Comparison of ENCODE assay signal across 22 mouse cellular contexts in the genomic region with DNA sequence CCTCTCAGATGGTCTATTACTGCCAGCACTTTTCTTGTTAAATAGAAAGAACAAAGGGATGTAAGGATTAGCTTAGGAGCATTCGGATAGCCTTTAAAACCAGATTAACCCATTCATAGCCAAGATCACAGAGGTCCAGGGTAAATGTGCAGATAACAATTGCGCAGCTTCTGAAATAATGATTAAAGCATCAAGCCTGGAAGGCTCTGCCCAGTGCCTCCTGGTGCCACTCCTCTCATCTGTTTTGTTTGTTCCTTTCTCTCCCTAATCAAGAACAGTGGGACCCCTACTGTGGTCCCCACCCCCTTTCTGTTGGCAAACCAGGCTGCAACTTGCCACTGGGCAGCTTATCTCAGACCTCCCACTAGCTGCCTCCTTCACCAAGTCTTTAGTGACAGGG.
DNase-seq lines count a peak whose midpoint lies in the region; ATAC-seq and TF ChIP-seq lines count a peak whose summit lies in the region.
"Had no signal": no experiment of that assay in that cellular context is flagged by ENCODE, and none has a peak within 500 bp of the region (broad histone marks: within the 10 kb centered on the region; RNA-seq: fewer than 3 reads in every experiment).

No protein-coding gene starts in this region.

- no peaks in the 10 kb centered on the region for H3K27me3 ChIP-seq in forebrain, embryonic 16.5 days (replicated peaks; ENCODE audit: control insufficient read depth, insufficient read depth, low read length)
- 0 out of 2 replicates have a peak, but pooled peaks cover 3% of the 10 kb centered on the region for H3K27me3 ChIP-seq in midbrain, embryonic 13.5 days
- H3K27me3 ChIP-seq: heart, embryonic 15.5 days; kidney, embryonic 15.5 days; liver, embryonic 12.5 days had no signal

- peaks cover 12% of the 10 kb centered on the region for H3K4me1 ChIP-seq in forebrain, embryonic 16.5 days (replicated peaks; ENCODE audit: control insufficient read depth, insufficient read depth, low read length)
- H3K4me1 ChIP-seq in midbrain, embryonic 13.5 days (replicated peaks), result peaks cover 20% of the 10 kb centered on the region
- H3K4me1 ChIP-seq: kidney, embryonic 15.5 days; liver, embryonic 12.5 days had no signal

- DNase-seq in layer of hippocampus, adult 2 months (ENCODE audit: low spot score in 2 of 2), result no peak
- no peak for DNase-seq in layer of hippocampus, adult 18-20 months (ENCODE audit: low spot score in 2 of 2)
- DNase-seq in frontal cortex, postnatal 14 days (ENCODE audit: low spot score in 2 of 2), result no peak
- DNase-seq in ovary, postnatal 10 days (ENCODE audit: low spot score), result no peak
- DNase-seq in thymus, postnatal 0 days (ENCODE audit: low spot score), result no peak
- DNase-seq: adrenal gland, adult 8-10 months; cerebellum, adult 9-10 months; gastrocnemius, postnatal 14 days; heart, adult 2 months; heart, postnatal 4 days; kidney, postnatal 4 days; lung, adult 2 months; right cerebral cortex, postnatal 14 days; spleen, adult 18-20 months had no signal

- no peaks in the 10 kb centered on the region for H3K9me3 ChIP-seq in forebrain, embryonic 16.5 days (ENCODE audit: control insufficient read depth, low read length)
- no peaks in the 10 kb centered on the region for H3K9me3 ChIP-seq in midbrain, embryonic 13.5 days
- H3K9me3 ChIP-seq: embryonic facial prominence, embryonic 10.5 days; heart, embryonic 15.5 days; kidney, embryonic 15.5 days; limb, embryonic 12.5 days; liver, embryonic 12.5 days had no signal

- no peak overlapping the region; the same call in 1 of the 2 replicates for H3K4me3 ChIP-seq in layer of hippocampus, adult 2 months
- H3K4me3 ChIP-seq in forebrain, embryonic 16.5 days (replicated peaks; ENCODE audit: low read length), result no peak overlapping the region
- no peak overlapping the region for H3K4me3 ChIP-seq in midbrain, embryonic 13.5 days (replicated peaks)
- H3K4me3 ChIP-seq: embryonic facial prominence, embryonic 10.5 days; heart, adult 2 months; heart, embryonic 15.5 days; kidney, embryonic 15.5 days; limb, embryonic 12.5 days; liver, embryonic 12.5 days had no signal

- peak overlapping the region; percentile 71 for H3K27ac ChIP-seq in layer of hippocampus, adult 2 months
- no peak overlapping the region for H3K27ac ChIP-seq in forebrain, embryonic 16.5 days (ENCODE audit: low read length)
- peak overlapping the region; percentile 74 for H3K27ac ChIP-seq in midbrain, embryonic 13.5 days
- H3K27ac ChIP-seq: embryonic facial prominence, embryonic 10.5 days; heart, adult 2 months; heart, embryonic 15.5 days; kidney, embryonic 15.5 days; limb, embryonic 12.5 days; liver, embryonic 12.5 days had no signal

- H3K4me2 ChIP-seq in forebrain, embryonic 16.5 days (ENCODE audit: low read length), result no peak overlapping the region; the same call in 1 of the 2 replicates
- no peak overlapping the region for H3K4me2 ChIP-seq in midbrain, embryonic 13.5 days (replicated peaks)
- H3K4me2 ChIP-seq: heart, embryonic 15.5 days; kidney, embryonic 15.5 days; limb, embryonic 12.5 days; liver, embryonic 12.5 days had no signal

- no peak for TF ChIP-seq CTCF in layer of hippocampus, adult 2 months (conservative IDR thresholded peaks at IDR 0.05)

- no peak overlapping the region for H3K9ac ChIP-seq in forebrain, embryonic 16.5 days (replicated peaks; ENCODE audit: low read depth, low read length)
- H3K9ac ChIP-seq in midbrain, embryonic 13.5 days (replicated peaks), result no peak overlapping the region
- H3K9ac ChIP-seq: heart, embryonic 15.5 days; kidney, embryonic 15.5 days; limb, embryonic 12.5 days; liver, embryonic 12.5 days had no signal

- no peaks in the 10 kb centered on the region for H3K36me3 ChIP-seq in forebrain, embryonic 16.5 days (ENCODE audit: control insufficient read depth, insufficient read depth)
- H3K36me3 ChIP-seq in midbrain, embryonic 13.5 days, result no peaks in the 10 kb centered on the region
- H3K36me3 ChIP-seq: embryonic facial prominence, embryonic 10.5 days; heart, embryonic 15.5 days; kidney, embryonic 15.5 days; limb, embryonic 12.5 days; liver, embryonic 12.5 days had no signal

- WGBS in forebrain, embryonic 16.5 days, result 2% methylated on average over 2 of the region's 2 CpGs
- 3% methylated on average over 2 of the region's 2 CpGs for WGBS in midbrain, embryonic 13.5 days

- ATAC-seq in forebrain, embryonic 16.5 days, result 0 out of 2 replicates have a peak, but pooled peaks have one; percentile 45
- peak; percentile 62; the same call in 1 of the 2 replicates for ATAC-seq in midbrain, embryonic 13.5 days
- ATAC-seq: intestine, postnatal 0 days; liver, embryonic 12.5 days had no signal
